Mouse (Mus musculus) urinary bladder, postnatal 4 days (tissue): ENCODE measurements around the gene Timp3.

Source experiments
- DNase-seq, 2 experiments: peaks; one replicate each; pipeline ENCODE4 v3.0.0; 2021 to 2022; ENCODE audit warnings: low spot score in 2 of 2

Timp3 gene

GRCm38 (mm10) chr10:86352521-86352920, 52.3 kb downstream of the Timp3 start:
- DNase-seq: no peak

- no peak for DNase-seq
Observed at GRCm38 (mm10) chr10:86356819-86357563, 56.8 kb downstream of the Timp3 start.

GRCm38 (mm10) chr10:86358307-86358975, 58.3 kb downstream of the Timp3 start:
- DNase-seq: no peak

GRCm38 (mm10) chr10:86359208-86359607, 59.0 kb downstream of the Timp3 start:
- DNase-seq: no peak

- DNase-seq: no peak
Observed at GRCm38 (mm10) chr10:86359699-86360098, 59.5 kb downstream of the Timp3 start.

GRCm38 (mm10) chr10:86363669-86364309, 63.6 kb downstream of the Timp3 start:
- no peak for DNase-seq

GRCm38 (mm10) chr10:86365632-86366092, 65.5 kb downstream of the Timp3 start:
- DNase-seq: peak in 1 of 2 experiments; percentile 63

GRCm38 (mm10) chr10:86367346-86367745, 67.2 kb downstream of the Timp3 start:
- DNase-seq: no peak

GRCm38 (mm10) chr10:86368811-86369210, 68.6 kb downstream of the Timp3 start:
- DNase-seq: no peak

- no peak for DNase-seq
Observed at GRCm38 (mm10) chr10:86369346-86369745, 69.2 kb downstream of the Timp3 start.

- no peak for DNase-seq
Observed at GRCm38 (mm10) chr10:86371561-86371960, 71.4 kb downstream of the Timp3 start.

- DNase-seq: no peak
Observed at GRCm38 (mm10) chr10:86374061-86374460, 73.9 kb downstream of the Timp3 start.

GRCm38 (mm10) chr10:86375903-86376302, 75.7 kb downstream of the Timp3 start:
- DNase-seq: no peak

GRCm38 (mm10) chr10:86376392-86377185, 76.4 kb downstream of the Timp3 start:
- DNase-seq: no peak

GRCm38 (mm10) chr10:86378803-86379202, 78.6 kb downstream of the Timp3 start:
- DNase-seq: peak in 1 of 2 experiments; percentile 44

- no peak for DNase-seq
Observed at GRCm38 (mm10) chr10:86380626-86381025, 80.5 kb downstream of the Timp3 start.

- DNase-seq: no peak
Observed at GRCm38 (mm10) chr10:86381150-86381921, 81.2 kb downstream of the Timp3 start.

GRCm38 (mm10) chr10:86381922-86382260, 81.7 kb downstream of the Timp3 start:
- DNase-seq: no peak

- no peak for DNase-seq
Observed at GRCm38 (mm10) chr10:86384655-86385054, 84.5 kb downstream of the Timp3 start.

GRCm38 (mm10) chr10:86385656-86386055, 85.5 kb downstream of the Timp3 start:
- no peak for DNase-seq

GRCm38 (mm10) chr10:86386232-86386631, 86.1 kb downstream of the Timp3 start:
- DNase-seq: no peak
